Mouse (Mus musculus): ENCODE data around the gene Plbd2.

The Plbd2 gene

DNA sequence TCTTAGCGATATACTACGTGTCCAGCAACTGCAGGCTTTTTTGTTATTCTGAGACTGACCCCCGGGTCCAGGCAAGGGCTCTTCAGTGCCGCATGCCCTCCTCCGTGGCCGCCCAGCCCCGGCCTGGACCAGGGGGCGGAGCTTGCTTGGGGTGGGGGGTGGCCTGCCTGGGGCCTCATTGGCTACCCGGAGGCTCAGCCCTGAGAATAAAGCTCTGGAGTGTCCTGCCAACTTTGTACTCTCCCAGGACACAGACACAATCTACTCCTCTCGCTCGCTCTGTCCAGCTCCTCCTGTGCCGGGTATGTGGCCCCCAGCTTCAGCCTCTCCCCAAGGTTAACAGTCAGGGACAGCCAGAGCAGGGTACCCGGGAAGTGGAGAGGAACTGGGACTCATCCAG, 27.1 kb downstream of the Plbd2 start, which contains the start of gene Sds:
TSS of gene Sds (plus strand) at position 231 of the 400 bp plus-strand sequence.
- in situ Hi-C loops (cut with MboI, MseI), result no loop called here

DNA sequence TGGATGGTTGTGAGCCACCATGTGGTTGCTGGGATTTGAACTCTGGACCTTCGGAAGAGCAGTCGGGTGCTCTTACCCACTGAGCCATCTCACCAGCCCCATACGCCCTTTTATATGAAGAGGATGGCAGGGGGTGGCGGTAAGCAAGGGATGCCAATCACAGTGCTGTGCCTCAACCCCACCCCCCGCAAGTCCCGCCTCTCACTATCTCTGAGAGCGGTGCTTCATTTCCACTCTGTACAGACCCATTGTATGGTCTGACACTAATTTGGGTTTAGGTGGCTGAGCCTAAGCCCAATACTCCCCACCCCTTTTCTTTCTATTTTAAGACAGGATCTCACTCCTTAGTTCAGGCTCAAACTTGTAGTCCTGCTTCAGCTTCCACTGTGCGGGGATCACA, 27.6 kb downstream of the Plbd2 start:
- in situ Hi-C loops (cut with MboI, MseI), result no loop called here

DNA sequence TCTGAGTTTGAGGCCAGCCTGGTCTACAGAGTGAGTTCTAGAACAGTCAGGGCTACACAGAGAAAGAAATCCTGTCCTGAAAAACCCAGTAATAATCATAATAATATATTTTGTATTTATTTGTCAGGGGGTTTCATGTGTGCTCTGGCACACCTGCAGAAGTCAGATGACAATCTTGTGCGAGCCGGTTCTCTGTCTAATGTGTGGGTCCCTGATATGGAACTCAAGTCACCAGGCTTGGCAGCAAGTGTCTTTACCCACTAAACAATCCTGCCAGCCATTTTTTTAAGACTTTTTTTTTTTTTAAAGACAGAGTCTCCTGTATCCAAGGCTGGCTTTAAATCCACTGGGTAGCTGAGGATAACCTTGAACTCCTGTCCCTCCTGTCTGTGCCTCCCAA, 30.1 kb downstream of the Plbd2 start:
- in situ Hi-C loops (cut with MboI, MseI), result no loop called here

DNA sequence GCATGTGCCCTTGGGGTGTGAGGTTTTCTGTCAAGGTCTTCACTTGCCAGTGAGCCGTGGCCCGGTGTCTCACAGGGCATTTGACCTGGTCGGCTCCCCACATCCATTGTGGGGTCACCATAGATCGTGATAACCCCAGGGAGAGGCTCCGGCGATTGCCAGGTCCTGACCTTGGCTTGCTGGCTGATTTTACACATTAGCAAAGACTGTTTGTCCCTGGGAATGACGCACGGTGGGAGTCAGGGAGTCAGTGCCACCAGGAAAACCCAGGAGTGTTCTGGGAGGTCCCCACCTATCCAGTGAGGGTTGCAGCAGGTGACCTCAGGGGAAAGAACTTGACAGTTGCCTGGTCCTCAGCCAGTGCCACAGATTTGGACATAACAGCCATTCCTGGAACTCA, 30.7 kb downstream of the Plbd2 start, which contains the start of gene Sdsl:
TSS of gene Sdsl (minus strand) at position 41 of the 400 bp plus-strand sequence.
- in situ Hi-C loops (cut with MboI, MseI), result no loop called here

DNA sequence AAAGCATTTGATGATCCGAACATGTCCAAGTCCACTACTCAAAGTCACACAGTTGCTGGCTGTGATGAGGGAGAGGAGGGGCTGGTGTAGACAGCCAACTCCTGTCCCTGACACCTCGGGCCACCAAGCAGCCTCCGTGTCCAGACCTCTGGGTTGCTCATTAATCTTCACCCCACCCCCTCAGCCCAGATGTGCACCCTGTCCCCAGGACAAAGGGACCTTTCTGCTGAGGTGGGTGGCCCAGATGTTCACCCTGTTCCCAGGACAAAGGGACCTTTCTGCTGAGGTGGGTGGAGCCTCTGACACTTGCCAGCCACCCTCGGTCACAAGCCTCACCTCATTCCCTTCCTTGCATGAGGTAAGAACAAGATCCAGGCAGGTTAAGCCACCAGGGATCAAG, 31.9 kb downstream of the Plbd2 start:
- in situ Hi-C loops (cut with MboI, MseI), result no loop called here

DNA sequence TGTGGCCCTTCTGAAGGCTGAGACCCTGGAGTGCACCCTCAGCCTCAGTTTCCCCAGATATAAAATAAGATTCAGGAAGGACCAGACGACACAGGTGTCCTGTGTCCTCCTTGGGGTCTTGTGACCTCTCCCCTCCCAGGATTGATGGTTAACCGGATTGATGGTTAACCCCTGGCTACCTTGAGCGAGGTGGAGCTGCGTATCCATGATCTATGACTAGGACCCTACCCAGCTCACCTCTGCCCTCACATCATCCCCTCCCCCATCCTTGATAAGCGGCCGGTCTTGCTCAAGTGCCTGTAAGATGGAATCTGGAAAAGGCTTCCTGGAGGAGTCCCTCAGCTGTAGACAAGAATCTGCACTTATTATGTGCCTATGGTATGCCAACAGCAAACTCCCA, 34.6 kb downstream of the Plbd2 start:
- in situ Hi-C loops (cut with MboI, MseI), result no loop called here

DNA sequence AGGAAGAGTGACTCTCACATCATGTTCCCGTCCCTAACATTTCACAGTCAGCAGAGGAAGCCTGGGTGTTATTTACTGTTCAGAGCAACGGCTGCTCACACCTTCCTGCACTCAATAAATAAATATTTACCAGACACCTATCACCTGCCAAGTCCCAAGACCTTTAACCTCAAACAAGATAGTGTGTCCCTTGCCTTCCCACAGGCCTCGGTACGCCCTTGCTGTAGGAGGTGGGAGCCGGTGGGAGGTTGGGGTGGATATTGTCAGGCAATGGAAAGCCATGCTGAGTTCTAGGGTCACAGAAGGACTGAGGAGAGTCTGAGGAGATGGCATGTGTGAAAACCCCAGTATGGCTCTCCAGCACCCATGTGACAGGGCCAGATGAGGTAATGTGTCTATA, 35.1 kb downstream of the Plbd2 start:
- in situ Hi-C loops (cut with MboI, MseI), result no loop called here

DNA sequence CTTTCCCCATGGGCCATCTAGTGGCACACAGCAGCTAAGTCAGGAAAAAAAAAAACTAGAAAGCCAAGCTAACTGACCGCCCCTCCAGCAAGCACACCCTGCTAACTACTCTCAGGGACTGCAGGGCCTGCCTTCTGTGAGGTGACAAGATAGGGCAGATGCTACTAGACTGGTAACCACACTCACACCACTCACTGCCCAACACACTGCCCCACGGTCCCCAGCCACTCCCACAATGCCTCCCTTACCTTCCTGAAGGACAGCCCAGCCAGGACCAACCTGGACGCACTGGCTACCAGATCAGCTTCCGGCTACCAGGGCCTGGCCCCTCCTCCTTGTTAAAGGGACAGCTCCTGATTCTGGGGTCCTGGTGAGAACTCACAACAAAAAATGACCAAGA, 36.4 kb downstream of the Plbd2 start:
- in situ Hi-C loops (cut with MboI, MseI), result no loop called here

DNA sequence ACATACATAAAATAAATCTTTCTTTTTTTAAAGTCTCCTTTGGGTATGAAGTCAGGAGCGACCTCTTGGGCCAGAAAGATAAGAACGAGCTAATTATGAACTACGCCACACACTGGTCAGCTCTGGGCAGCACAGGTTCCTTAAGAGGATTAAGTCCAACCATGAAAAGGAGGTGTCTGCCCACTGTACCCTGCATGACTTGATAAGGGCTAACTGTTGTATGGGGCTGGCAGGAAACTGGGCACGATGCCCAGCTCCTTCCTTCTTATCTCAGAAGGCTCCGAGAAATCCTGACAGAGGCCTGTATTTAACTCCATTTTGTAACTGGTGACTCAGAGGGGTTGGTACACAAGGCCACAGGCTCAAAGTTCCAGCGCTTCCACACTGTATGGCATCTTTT, 37.6 kb downstream of the Plbd2 start:
- in situ Hi-C loops (cut with MboI, MseI), result no loop called here

DNA sequence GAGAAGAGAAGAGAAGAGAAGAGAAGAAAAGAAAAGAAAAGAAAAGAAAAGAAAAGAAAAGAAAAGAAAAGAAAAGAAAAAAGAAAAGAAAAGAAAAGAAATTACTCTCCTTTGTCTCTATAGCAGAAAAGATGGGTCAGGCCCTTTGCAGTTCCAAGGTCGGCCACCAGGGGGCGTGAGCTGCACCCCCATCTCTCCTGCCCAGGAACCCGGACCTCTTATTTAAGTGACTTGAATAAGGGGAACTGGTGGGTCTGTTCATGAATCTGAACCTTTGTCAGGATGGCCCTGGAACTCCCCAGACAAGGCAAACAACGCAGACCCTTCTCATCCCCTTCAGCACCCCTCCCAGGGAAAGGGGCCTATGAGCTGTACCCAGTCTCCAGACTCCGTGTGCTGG, 38.4 kb downstream of the Plbd2 start:
- in situ Hi-C loops (cut with MboI, MseI), result no loop called here

DNA sequence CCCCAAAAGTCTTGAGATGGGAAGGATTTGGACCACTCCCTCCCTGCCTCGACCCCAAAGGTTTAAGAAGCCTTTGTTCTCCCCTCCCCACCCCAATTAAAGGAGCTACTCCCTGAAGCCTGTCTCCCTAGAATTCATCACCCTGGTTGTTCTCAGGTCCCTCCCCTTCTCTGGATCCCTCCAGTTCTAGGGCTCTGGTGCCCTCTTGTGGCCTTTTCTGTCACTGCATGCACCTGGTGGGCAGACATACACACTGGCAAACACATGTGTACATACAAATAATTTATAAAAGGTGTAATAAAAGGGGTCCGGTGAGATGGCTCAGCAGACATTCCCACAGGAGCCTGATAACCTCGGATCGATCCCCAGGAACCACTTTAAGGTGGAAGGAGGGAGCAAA, 39.1 kb downstream of the Plbd2 start:
- in situ Hi-C loops (cut with MboI, MseI), result no loop called here

DNA sequence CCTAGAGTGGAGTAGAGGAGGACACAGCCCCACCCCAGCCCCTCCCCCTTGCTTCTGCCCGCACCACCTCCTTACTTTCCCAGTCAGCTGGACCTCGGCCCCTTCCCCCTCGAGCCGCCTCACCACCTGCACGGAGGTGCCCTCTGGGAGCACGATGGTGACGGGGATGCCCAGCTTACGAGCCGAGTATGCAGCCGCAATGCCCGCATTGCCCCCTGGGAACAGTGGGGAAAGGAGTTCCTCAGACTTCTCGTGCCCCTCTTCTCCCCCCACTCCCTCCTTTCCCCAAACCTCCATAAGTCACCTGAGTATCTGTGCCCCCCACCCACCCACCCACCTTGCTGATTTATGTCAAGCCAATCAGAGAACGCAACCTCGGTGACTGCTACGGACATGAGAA, 41.5 kb downstream of the Plbd2 start:
- in situ Hi-C loops (cut with MboI, MseI), result no loop called here

DNA sequence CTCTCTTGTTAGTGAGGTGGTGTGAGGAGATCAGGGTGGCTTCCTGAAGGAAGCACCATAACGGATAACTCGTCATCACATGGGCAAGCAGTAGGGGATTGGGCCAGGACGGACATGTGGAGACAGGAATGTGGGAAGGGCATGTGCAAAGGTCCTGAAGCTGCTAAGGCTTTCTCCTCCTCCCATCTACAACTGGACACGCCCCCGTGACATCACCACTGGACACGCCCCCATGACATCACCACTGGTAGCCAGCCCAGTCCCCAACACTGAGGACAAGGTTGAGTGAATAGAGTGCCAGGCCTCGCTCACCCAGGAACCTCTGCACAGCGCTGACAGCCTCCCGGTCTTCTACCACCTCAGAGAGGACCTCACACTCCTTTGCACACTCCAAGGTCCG, 44.3 kb downstream of the Plbd2 start:
- in situ Hi-C loops (cut with MboI, MseI), result no loop called here

DNA sequence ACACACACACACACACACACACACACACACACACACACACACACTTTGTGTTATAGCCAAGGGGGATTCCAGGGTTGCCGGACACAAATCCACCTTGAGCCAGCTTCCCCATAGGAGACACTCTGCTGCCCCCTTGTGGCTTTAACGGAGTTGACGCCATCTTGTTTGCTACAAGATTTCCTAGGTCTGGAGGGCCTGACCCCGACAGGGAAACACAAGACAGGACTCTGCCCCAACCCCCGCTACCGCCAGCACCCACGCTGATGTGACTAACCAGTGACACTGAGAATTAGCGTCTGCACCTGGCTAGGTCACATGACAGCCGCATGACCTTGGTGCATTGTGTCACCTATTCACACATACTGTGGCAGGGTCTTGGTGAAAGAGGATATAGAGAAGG, 45.8 kb downstream of the Plbd2 start:
- in situ Hi-C loops (cut with MboI, MseI), result no loop called here

DNA sequence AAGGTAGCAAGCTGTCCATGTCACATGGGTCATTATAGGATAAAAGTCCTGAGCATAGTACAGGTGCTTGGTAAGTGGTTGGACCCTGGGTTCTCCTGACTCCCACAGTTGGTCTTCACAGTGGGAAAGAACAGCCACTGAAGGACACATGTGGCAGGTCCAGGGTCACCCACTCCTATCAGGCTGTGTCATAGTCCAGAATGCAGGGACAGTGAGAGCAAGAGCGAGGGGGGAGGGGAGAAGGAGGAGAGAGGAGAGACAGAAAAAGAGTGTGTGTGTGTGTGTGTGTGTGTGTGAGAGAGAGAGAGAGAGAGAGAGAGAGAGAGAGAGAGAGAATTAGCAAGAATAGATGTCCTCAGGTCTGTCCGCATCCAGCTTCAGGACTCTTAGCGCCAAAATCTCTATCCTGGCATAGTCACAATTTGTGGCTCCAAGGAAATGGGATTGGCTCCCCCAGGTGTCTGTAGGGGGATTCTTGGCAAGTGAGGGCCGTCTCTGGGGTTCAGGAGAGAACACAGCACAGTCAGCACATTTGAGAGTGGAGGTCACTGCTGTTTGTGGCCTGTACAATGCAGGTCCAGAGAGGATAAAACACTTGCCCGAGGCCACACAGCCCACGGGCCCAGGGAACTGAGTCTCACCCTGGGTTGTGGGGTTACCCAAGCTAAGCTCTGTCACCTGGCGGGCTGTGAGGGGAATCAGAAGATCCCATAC, 46.4 kb downstream of the Plbd2 start:
- in situ Hi-C loops (cut with MboI, MseI), result no loop called here

DNA sequence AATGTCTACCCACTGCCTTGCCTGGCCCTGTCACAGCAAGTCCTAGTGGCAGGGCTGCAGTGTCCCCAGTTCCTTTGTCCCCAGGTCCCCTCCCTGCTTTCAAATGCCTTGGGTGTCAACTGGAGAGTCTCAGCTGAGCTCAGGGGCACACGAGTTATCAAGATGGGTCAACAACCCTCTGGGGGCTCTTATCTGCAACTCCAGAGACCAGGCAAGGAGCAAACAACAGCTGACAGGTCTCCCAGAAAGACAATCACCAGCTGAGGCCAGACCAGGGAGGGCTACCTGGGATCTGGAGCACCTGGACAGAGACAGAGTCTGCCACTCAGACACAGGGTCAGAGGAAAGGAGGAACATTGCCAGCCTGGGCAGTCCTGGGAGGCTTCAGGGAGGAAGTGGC, 47.2 kb downstream of the Plbd2 start:
- in situ Hi-C loops (cut with MboI, MseI), result no loop called here

DNA sequence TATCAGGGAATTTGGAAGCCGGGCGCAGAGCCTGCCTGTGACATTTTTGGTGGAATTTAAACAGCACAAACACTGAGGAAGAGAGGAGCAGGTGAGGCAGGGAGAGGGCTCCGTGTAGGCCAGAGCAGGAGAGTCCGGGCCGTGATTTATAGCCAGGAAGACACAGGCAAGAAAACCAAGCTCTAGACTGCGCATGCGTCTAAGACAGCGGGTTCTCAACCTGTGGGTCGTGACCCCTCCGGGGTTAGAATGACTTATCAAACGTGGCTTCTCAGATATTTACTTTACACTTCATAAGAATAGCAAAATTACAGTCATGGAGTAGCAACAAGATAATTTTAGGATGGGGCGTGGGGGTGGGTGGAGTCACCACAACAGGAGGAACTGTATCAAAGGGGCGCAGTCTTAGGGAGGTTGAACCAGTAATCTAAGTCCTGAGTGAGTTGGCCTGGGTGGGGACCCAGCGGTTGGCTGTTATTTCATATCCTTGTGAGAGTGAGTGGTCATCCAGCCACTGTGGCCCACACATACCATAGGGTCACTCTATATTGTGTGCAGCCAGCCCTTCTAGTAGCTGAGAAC, 48.6 kb downstream of the Plbd2 start:
- in situ Hi-C loops (cut with MboI, MseI), result loop anchor here (5.0 kb wide), 1 partner anchor 622 kb away; no protein-coding TSS in a partner anchor

DNA sequence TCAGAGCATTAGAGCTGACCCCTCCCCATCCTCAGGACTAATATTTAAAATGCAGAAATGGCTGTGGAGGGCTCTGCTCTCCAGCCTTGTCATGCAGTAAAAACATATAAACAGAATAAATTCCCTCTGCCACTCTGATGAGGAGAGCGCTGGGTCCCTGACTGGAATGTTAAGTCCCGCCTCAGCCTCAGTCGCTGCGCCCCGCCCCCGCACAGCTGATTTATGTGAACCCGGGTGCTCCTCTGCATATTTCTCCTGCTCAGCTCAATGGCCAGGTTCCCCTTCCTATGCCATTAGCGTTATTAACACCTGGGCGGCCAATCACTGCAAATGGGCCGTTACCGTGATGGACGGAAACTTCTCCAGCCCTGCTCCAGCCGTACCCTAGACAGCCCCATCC, 56.1 kb downstream of the Plbd2 start:
- in situ Hi-C loops (cut with MboI, MseI), result no loop called here

DNA sequence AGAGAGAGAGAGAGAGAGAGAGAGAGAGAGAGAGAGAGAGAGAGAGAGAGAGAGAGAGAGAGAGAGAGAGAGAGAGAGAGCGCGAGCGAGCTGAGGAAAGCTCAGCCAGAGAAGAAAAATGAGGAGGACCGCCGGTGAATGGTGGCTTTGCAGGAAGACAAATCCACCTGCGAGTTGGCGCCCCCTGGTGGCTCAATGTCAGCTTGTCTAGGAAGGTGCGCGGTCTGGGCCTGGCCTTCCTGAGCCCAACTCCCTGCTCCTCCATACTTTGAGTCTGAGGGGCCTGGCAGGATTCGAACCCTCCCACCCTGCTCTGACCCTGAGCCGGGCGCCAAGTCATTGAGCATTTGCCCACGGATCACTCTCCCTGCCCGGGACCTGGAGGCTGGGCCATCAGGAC, 62.7 kb downstream of the Plbd2 start:
- in situ Hi-C loops (cut with MboI, MseI), result no loop called here

DNA sequence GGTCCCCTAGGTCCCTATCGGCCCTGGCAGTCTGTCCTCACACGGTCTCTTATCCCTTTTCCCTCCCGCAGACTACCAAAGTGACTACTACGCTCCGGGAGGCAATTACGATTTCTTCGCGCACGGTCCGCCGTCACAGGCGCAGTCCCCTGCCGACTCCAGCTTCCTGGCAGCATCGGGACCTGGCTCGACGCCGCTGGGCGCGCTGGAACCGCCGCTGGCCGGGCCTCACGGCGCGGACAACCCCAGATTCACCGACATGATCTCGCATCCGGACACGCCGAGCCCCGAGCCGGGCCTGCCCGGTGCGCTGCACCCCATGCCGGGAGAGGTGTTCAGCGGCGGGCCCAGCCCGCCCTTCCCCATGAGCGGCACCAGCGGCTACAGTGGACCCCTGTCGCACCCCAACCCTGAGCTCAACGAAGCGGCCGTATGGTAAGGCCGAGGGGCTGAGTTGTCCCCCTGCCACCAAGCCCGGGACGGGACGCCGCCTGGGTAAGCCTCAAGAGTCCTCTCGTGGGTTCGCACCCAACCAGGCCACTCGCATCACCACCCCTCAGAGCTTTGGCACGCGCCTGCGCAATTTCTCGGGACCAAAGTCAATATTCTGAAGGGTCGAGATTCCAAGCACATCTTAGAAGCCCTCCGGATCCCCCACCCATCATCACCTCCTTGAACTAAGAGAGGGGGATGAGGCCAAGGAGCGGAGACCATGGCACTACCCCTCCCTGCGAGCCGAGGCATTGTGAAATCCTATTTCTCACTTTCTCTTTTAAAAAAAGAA, 63.3 kb downstream of the Plbd2 start:
- in situ Hi-C loops (cut with MboI, MseI), result no loop called here

DNA sequence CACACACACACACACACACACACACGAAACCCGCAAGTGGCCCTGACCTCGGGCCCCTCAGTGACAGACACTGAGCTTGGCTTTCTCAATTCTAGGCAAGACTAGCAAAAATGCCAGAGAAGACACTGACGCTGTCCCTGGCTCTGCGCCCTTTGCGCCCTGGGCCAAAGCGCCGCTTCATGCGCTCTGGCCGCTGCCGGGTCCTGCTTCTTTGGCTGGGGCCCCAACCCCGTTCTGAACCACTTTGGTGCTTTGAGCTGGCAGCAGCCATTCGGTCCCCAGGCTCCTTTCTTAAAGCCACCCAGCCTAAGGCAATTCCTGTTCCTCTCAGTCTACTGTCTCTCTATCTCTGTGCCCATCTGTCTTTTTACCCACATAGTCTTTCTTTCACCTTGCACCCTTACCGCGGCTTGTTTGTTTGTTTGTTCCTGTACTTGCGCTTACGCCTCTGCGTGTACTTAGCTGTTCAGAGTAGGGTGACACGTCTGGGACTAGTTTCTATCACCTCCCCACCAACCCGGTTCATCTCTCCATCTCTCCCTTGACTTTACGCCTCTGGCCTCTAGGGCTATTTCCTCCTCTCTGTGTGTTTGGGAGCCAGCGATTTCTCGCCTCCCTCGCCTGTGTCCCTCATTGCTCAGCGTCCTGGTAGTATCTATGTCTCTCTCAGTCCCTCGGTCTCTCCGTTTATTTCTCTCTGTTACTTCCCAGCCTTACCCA, 64.3 kb downstream of the Plbd2 start:
- in situ Hi-C loops (cut with MboI, MseI), result no loop called here

DNA sequence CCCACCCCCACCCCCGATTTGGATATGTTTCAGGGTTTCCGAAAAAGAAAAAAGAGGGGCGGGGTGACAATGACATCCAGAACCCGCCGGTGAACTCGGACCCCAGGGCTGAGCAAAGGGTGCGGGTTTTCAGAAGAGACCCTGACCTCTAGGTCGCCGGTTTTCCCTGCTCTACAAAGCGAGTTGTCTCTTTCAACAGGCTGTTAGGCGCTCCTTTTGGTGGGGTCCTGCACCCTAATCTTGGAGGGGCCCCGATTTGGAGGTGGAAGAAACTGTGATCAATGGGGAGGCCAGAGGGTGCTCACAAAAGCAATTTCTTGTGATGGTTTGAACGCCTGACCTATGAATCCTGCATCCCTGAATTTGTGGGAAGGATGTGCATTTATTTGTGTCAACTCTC, 65.0 kb downstream of the Plbd2 start:
- in situ Hi-C loops (cut with MboI, MseI), result no loop called here

Data from T-helper 2 cell (primary cell).